Mouse (Mus musculus) megakaryocyte progenitor cell, adult 5-6 weeks (primary cell): Measurements from ENCODE around the gene Exoc3l4. TPM values are rescaled to one million over a fixed set of nuclear protein-coding genes. Genes with fewer than 3 reads are reported as not detected.

Experiments
- ATAC-seq: replicated peaks from 2 replicates; pipeline ENCODE4 v1.8.0; 2016; ENCODE audit warnings: mild to moderate bottlenecking, moderate TSS enrichment, inconsistent platforms; ENCODE audit not compliant: poor library complexity
- total RNA-seq, 2 experiments: library from RNA; stranded (forward) in 1 of 2; stranded (reverse) in 1 of 2; fragments of 157-497, 149-512 nt in 1 of 2; fragments of 200-1000 nt in 1 of 2; gene quantifications; 2 replicates each; pipeline versions ENCODE4 v1.2.3 to v1.2.4; 2015 to 2017

The Exoc3l4 gene
- total RNA-seq, 2 experiments from 2014 or later, result 0.42 TPM; not detected in 1

DNA sequence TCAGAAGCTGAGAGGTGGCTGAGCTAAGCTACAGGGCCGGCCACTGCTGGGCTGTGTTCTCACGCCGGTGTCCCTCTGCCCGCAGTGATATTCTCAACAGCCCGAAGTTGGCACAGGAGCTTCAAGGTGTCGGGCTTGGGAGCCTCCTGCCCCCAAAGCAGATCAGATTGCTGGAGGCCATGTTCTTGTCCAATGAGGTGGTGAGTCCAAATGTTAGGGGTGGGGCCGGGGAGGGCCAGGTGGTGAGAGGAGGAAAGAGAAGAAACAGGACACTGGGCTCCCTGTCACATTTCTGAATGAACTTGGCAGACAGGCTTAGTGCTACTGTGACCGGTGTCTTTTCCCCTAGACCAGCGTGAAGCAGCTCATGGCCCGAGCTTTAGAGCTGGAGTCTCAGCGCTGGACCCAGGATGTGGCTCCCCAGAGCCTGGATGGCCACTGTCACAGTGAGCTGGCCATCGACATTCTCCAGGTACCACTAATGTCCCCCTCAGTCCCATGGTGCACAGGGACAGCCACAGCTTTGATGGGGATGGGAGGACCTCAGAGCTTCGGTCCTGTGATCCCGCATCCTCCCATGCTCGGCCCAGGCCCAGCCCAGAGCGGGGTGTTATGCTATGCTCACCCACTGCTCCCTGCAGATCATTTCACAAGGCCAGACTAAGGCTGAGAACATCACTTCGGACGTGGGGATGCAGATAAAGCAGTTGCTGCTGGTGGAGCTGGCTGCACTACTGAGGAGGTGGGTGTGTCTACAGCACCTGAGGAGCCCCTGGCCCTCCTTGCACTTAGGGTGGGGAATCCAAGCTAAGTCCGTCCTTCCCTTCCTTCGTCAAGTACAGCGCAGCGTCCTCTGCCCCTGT lies 31.3 kb downstream of the Exoc3l4 start:
- no peak for ATAC-seq

GRCm38 (mm10) chr12:111448931-111449705 lies 32.3 kb downstream of the Exoc3l4 start:
- ATAC-seq, result 0 out of 2 replicates have a peak, but pooled peaks have one; percentile 23

DNA sequence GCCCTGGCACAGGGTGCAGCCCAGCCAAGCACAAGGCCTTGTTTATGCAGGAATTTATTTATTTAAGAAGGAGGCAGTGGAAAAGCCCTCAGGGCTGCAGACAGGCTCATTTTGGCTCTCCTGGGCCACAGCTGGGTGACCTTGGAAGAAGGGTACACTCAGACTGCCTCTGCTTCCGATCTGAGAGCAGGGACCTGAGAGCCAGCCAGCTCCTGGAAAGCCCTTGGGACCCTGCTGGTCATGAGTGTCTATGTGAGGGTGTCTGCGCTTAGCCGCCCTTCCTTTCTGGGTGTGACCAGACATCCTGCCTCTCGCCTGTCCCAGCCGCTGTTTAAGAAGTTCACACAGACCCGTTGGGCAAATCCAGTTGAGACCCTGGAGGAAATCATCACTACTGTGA lies 33.5 kb downstream of the Exoc3l4 start:
- ATAC-seq, result no peak

DNA sequence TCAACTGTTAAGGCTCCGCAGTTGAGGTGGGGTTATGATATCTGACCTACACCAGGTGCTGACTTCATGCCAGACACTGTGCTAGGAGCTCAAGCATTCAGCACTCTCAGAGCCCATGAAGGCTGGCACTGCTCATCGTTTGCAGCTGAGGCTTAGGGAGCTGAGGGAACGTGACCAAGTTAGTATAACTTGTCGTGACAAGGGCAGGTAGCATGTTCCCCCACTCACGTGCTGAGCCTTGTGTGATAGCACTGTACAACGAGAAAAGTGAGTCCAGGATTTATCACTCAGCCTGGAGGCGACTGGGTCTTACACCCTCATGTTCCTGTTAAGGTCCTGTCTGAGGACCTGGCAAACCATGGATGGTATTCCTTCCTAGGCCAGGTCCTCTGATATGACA lies 34.7 kb downstream of the Exoc3l4 start:
- ATAC-seq, result no peak

DNA sequence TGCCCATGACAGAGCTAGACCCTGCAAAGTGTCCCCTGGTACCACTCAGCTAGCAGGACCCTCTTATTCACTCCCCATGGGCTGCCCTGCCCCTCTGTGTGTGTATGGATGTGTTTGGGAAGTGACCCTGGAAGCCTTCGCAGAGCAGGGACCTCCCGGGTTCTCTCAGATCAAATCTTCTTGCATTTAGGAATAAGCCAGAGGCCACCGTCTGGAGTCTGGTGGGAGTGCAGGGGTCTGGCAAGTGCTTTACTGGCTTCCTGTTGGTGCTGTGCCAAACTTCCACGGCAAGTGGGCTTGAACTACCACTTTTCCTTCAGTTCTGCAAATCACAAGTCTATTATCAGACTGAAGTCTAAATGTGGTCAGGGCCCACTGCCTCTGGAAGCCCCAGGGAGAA lies 37.2 kb downstream of the Exoc3l4 start:
- ATAC-seq, result no peak

DNA sequence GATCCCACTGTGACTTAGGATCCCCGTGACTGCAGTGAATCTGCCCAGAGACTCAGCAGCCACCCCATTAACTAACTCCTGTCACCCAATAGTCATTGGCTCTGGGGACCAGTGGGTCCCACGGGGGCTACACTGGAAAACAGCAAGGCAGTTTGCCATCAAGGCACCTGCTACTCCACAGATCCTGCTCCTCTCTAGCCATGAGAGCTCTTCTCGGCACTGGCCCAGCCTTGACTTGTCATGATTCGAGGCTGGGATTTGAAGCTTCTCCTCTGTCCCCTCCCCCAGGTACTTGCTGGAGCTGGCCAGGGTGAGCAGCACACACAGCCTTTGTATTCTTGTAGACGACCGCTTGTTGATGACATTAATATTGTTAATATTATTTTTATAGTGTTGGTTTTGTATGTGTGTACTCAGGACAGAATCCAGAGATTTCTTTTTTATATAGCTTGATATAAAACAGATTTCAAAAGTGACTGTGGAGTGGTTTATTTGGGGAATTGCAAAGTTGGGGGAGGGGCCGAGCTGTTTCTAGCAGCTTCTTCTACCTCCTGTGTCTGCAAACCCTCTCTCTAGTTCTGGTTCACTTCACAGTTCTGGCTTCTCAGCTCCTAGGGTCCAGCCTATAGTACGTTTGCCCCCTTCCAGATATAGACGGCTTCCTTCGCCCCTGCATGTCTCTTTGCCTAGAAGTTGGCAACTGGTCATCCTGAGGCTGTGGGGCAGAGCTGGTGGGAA lies 37.9 kb downstream of the Exoc3l4 start:
- no peak for ATAC-seq

GRCm38 (mm10) chr12:111455311-111455846 lies 38.6 kb downstream of the Exoc3l4 start:
- ATAC-seq, result no peak

- no peak for ATAC-seq
Observed at GRCm38 (mm10) chr12:111455860-111456259, 39.0 kb downstream of the Exoc3l4 start.

GRCm38 (mm10) chr12:111457742-111458141 lies 40.9 kb downstream of the Exoc3l4 start:
- no peak for ATAC-seq

GRCm38 (mm10) chr12:111463570-111463969 lies 46.8 kb downstream of the Exoc3l4 start:
- no peak for ATAC-seq

- no peak for ATAC-seq
Observed at GRCm38 (mm10) chr12:111466369-111466768, 49.6 kb downstream of the Exoc3l4 start.

- no peak for ATAC-seq
Observed at GRCm38 (mm10) chr12:111468206-111468605, 51.4 kb downstream of the Exoc3l4 start.

DNA sequence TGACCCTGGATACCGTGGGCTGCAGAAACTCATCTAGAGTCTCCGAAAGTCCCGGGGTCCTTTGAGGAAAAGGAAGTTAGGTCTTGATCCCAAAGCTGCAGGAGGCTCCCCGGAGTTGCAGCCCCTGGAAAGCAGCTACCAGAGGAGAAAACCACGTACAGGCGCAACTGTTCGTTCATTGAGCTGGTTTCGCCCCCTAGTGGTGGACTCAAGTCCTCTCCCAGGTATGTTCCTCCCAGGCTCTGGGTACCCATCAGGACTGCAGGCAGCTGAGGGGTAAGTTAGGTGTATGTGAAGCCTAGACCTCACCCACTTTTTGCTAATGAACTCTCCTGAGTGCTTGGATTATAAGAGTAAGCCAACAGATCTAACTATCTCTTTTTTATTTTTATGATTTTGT lies 52.7 kb downstream of the Exoc3l4 start:
- peak; percentile 97 for ATAC-seq

GRCm38 (mm10) chr12:111471119-111471518 lies 54.3 kb downstream of the Exoc3l4 start:
- ATAC-seq, result no peak

GRCm38 (mm10) chr12:111471721-111472120 lies 54.9 kb downstream of the Exoc3l4 start:
- no peak for ATAC-seq

DNA sequence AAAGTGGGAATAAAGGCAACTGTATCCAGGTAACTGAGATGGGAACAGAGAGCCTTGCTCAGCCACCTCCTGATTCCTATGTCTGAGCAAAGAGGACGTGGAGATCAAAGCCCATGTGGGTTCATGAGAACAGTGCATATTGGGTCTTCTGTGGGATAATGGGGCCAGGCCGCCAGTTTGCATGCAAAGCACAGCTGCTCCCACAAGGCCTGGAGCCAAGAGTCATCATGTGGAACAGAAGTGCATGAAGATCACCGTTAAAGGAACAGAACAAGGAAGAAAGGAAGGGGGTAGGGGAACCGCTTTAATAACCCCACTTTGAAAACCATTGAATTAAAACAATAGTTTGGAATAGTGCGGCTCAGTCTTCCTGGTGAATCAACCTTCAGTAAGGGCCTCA lies 56.1 kb downstream of the Exoc3l4 start:
- ATAC-seq, result no peak

- no peak for ATAC-seq
Observed at GRCm38 (mm10) chr12:111474384-111474783, 57.6 kb downstream of the Exoc3l4 start.

GRCm38 (mm10) chr12:111474893-111475643 lies 58.3 kb downstream of the Exoc3l4 start:
- 0 out of 2 replicates have a peak, but pooled peaks have one; percentile 37 for ATAC-seq

DNA sequence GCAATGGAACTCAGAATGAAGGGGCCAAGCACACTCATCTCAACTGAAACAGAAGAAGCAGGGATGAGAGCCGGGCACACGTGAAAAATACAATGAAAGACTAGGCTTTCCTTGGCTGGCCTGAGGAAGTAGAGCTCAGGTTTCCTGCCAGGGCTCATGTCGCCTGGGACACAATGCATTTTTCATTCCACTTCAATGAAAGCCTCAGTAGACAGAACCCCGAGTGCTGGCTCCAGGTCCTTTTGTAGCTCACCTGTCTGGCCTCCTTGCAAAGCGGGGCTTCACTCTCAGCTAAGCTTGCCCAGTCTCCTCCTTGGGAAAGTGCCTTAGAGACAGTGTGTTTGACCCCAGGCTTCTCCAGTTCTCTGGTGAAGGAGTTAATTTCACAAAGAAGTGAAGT lies 62.1 kb downstream of the Exoc3l4 start:
- no peak for ATAC-seq

DNA sequence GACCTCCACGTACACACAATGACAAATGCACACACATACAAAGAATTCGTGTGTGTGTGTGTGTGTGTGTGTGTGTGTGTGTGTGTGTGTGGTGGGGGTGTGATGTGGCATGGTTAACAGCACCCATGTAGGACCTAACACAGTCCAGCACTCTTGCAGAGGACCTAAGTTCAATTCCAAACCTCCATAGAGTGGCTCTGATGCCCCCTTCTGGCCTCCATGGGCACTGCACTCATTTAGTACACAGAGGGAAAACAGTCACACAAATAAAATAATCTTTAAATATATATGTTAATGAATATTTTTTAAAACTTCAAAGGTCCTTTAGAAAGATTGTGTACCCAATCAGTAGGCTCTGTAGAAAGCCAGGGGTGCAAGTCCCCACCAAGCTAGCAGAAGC lies 63.1 kb downstream of the Exoc3l4 start:
- ATAC-seq, result peak; percentile 80
